Mouse (Mus musculus) forebrain, postnatal 0 days (tissue): Measurements from ENCODE around the gene Ndufa4l2. TPM values are rescaled to one million over a fixed set of nuclear protein-coding genes. Genes with fewer than 3 reads are reported as not detected.

Source experiments
- ATAC-seq: fragments of 200-750 bp; cut with Nextera tagmentation; 2 replicates; pipeline ENCODE4 v1.8.0; 2017; ENCODE audit warnings: mild to moderate bottlenecking, moderate library complexity
- DNase-seq: peaks from one replicate; pipeline ENCODE4 v3.0.0-alpha.2; 2015
- H3K27ac ChIP-seq: fragments of 300-500 bp; sonication (generic); 2 replicates; pipeline ENCODE4 v1.5.1; 2014; ENCODE audit warnings: low read depth, mild to moderate bottlenecking, antibody characterized with exemption, low read length, moderate library complexity, mixed read lengths
- H3K27me3 ChIP-seq: fragments of 300-500 bp; sonication (generic); 2 replicates; pipeline ENCODE4 v1.6.1; 2014; ENCODE audit warnings: mild to moderate bottlenecking, low read length, mixed read lengths; ENCODE audit not compliant: insufficient read depth
- H3K36me3 ChIP-seq: fragments of 300-500 bp; sonication (generic); 2 replicates; pipeline ENCODE4 v1.6.1; 2014; ENCODE audit warnings: mild to moderate bottlenecking, moderate library complexity; ENCODE audit not compliant: insufficient read depth
- H3K4me1 ChIP-seq: fragments of 300-500 bp; sonication (generic); 2 replicates; pipeline ENCODE4 v1.6.1; 2014; ENCODE audit warnings: antibody characterized with exemption; ENCODE audit not compliant: insufficient read depth
- H3K4me2 ChIP-seq: fragments of 300-500 bp; sonication (generic); 2 replicates; pipeline ENCODE4 v1.6.1; 2014; ENCODE audit warnings: low read depth, mild to moderate bottlenecking, moderate library complexity
- H3K4me3 ChIP-seq: fragments of 300-500 bp; sonication (generic); 2 replicates; pipeline ENCODE4 v1.5.1; 2014; ENCODE audit warnings: low read depth, low read length, mixed read lengths
- H3K9ac ChIP-seq: fragments of 300-500 bp; sonication (generic); 2 replicates; pipeline ENCODE4 v1.6.1; 2014; ENCODE audit warnings: mild to moderate bottlenecking
- H3K9me3 ChIP-seq: fragments of 300-500 bp; sonication (generic); 2 replicates; pipeline ENCODE4 v1.6.1; 2016; ENCODE audit warnings: low read length
- CTCF ChIP-seq: sonication (generic); IDR thresholded peaks from 2 replicates; pipeline ENCODE4 v1.5.1; 2016; ENCODE audit warnings: antibody characterized with exemption, control low read depth, low read depth
- WGBS: fragments of 180-500 bp; shearing (Covaris S2); extraction: QIAGEN DNeasy Blood & Tissue Kit; methylation state at CpG from one replicate; pipeline ENCODE4 v1.1.7; 2014; 5-methylcytosine and 5-hydroxymethylcytosine counted together
- polyA plus RNA-seq: library from polyadenylated mRNA; unstranded; fragments of >200 nt; fragmentation: Nextera tagmentation; extraction: Ambion mirVana; gene quantifications from 2 replicates; pipeline ENCODE4 v1.2.1, GENCODE M21; 2015
- total RNA-seq: library from RNA; depleted of rRNA; stranded (reverse); fragments of >200 nt; gene quantifications from 2 replicates; pipeline ENCODE4 v1.2.3, GENCODE M21; 2014

Ndufa4l2 gene
- total and polyA plus RNA-seq, 2 experiments from 2014 or later = 15.5 TPM

DNA sequence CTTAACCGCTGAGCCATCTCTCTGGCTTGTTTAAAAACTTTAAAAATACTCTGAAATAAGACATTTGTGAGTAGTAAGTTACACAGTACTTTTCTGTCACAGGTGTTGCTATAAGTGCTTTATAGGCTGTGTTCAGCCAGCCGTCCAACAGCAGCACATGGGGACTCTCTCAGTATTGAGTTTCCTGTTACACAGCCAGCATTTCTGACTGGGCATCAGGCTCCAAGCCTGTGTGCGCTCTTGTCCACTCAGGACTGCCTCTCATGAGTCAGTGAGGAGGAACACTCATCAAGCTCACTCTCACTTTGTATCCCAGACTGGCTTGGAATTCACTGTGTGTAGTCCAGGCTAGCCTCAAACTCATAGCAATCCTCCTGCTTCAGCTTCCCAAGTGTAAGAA lies 18.6 kb upstream of the Ndufa4l2 start:
- Histone ChIP-seq H3K4me2 (no peak overlapping the region), H3K9me3 (no peaks in the 10 kb centered on the region), H3K4me1 (no peaks in the 10 kb centered on the region), H3K4me3 (no peak overlapping the region), H3K9ac (no peak overlapping the region), H3K36me3 (peaks cover 86% of the 10 kb centered on the region), H3K27ac (no peak overlapping the region), H3K27me3 (no peaks in the 10 kb centered on the region)
- ATAC-seq = no peak
- no peak for TF ChIP-seq CTCF
- DNase-seq = no peak
- 97% methylated on average over 3 of the region's 3 CpGs for WGBS

DNA sequence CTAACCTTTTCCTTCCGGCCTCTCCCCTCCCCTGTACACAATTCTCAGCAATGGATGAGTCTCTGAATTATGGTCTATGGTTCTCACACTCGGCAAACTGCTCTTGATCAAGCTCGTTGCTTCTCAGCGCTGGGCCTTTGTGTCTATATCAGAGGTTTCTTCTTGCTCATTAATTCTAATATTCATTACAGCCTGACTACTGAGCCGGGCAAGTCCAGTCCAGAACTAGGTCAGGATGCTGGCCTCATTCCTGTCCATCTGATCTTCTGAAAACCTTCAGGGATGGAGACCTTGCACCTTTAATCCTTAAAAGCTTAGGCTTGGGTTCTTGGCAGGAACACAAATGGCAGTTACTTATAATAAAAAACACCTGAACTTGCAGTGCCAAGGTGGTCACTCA lies 15.3 kb upstream of the Ndufa4l2 start:
- 68% methylated on average over 5 of the region's 5 CpGs for WGBS
- no peak overlapping the region for H3K4me3 ChIP-seq
- H3K4me2 ChIP-seq = no peak overlapping the region
- TF ChIP-seq CTCF = no peak
- H3K9me3 ChIP-seq = no peaks in the 10 kb centered on the region
- no peaks in the 10 kb centered on the region for H3K27me3 ChIP-seq
- no peak overlapping the region for H3K27ac ChIP-seq
- peaks cover 63% of the 10 kb centered on the region for H3K36me3 ChIP-seq
- H3K9ac ChIP-seq = no peak overlapping the region
- no peak for ATAC-seq
- DNase-seq = no peak
- H3K4me1 ChIP-seq = no peaks in the 10 kb centered on the region

DNA sequence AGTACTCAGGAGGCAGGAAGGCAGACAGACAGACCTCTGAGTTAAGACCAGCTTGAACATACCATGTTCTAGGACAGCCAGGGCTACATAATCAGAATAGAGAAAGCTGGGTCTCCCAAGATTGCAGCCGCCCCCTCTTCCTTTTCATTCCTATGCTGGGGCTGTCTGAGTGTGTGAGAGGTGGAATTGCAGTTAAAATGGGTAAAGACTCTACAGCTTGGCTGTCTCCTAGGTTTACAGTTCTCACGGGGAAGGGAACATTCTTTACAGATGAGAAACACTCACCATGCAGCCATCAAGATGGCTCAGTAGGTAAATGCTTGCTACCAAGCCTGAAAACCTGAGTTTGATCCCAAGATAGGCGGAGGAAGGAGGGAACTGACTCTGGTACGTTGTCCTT lies 14.7 kb upstream of the Ndufa4l2 start:
- Histone ChIP-seq H3K4me2 (no peak overlapping the region), H3K4me1 (no peaks in the 10 kb centered on the region), H3K9me3 (no peaks in the 10 kb centered on the region), H3K27me3 (no peaks in the 10 kb centered on the region), H3K27ac (no peak overlapping the region), H3K9ac (no peak overlapping the region), H3K4me3 (no peak overlapping the region), H3K36me3 (peaks cover 57% of the 10 kb centered on the region)
- no peak for TF ChIP-seq CTCF
- ATAC-seq (no peak), DNase-seq (no peak)
- 91% methylated on average over 4 of the region's 4 CpGs for WGBS

DNA sequence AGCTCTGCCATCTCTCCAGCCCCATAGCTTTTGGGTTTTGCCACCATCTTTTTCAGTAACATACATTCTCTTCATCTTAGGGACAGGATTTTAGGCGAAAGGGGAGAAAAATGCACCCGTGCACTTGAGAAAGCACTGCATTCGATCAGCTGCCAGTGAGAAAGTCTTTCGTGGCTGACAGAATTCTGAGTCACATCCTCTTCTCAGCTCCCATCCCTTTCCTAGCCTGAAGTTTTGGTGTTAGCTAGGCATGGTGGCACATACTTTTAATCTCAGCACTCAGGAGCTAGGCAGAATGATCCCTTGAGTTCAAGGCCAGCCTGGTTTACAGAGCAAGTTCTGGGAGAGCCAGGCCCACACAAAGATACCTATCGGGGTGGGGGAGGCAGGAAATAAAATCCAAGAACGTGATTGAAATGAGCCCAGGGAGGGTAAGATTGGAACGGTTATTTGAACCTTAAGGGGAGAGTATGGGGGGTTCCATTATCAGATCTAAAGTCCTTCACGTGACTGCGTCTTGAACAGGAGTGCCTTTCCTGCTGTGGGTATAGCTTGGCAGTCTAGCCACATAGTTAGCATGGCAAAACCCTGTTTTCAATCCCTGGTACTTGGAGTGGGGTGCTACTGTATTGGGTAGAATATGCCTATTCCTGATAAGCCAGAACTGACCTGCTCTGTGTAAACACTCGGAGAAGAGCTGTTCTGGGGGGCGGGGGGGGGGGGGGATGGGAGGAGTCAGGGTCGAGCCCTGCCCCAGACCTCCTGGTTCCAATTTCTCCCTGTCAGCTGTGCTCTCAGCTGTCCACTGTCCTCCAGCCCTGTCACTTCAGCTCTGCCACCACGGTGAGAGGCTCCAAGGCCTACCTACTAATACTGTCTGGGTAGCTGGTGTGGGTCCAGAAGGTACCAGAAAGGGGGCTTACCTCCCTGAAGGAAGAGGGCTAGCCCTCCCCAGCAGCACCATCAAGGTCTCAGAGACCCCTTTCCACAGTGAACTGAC lies 13.6 kb upstream of the Ndufa4l2 start, which contains the start of gene Stac3:
Gene Stac3, plus strand, starts transcription at position 793 of the 1,000 bp plus-strand sequence.
- H3K27ac ChIP-seq = no peak within 1 kb of the TSS

DNA sequence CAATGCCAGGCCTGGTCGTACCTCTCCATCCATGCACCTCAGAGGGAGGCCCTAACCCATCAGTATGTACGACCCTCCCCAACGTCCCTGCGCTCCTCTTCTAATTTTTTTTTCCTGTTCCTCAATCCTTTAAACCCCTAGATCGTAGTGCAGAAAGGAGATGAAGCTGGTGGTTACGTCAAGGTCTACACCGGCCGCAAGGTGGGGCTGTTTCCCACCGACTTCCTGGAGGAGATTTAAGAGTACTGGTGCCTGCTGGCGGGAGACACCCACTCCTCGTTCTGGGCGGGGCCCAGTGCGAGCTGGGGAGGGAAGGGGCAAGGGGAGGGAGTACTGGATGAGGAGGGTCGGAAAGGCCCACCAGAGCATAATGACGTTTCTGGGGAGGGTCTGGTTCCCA lies 6.5 kb upstream of the Ndufa4l2 start:
- H3K27ac ChIP-seq = no peak overlapping the region
- peak; percentile 81 for DNase-seq
- no peaks in the 10 kb centered on the region for H3K27me3 ChIP-seq
- H3K4me1 ChIP-seq = peaks cover 30% of the 10 kb centered on the region
- no peak overlapping the region for H3K4me3 ChIP-seq
- H3K9me3 ChIP-seq = no peaks in the 10 kb centered on the region
- peak; percentile 79 for TF ChIP-seq CTCF
- 4% methylated on average over 15 of the region's 15 CpGs for WGBS
- no peak overlapping the region for H3K9ac ChIP-seq
- H3K36me3 ChIP-seq = peaks cover 3% of the 10 kb centered on the region
- ATAC-seq = no peak
- peak overlapping the region; percentile 83 for H3K4me2 ChIP-seq

More for the DNA sequence above, 13.6 kb upstream of the Ndufa4l2 start, which contains the start of gene Stac3:
- WGBS = 78% methylated on average over 13 of the region's 13 CpGs
- Histone ChIP-seq H3K4me1 (no peaks in the 10 kb centered on the region), H3K27me3 (no peaks in the 10 kb centered on the region), H3K9ac (no peak within 1 kb of the TSS), H3K9me3 (no peaks in the 10 kb centered on the region), H3K4me2 (no peak within 1 kb of the TSS), H3K36me3 (peaks cover 49% of the 10 kb centered on the region), H3K4me3 (no peak within 1 kb of the TSS)
- TF ChIP-seq CTCF = no peak
- no peak for DNase-seq
- ATAC-seq = no peak

DNA sequence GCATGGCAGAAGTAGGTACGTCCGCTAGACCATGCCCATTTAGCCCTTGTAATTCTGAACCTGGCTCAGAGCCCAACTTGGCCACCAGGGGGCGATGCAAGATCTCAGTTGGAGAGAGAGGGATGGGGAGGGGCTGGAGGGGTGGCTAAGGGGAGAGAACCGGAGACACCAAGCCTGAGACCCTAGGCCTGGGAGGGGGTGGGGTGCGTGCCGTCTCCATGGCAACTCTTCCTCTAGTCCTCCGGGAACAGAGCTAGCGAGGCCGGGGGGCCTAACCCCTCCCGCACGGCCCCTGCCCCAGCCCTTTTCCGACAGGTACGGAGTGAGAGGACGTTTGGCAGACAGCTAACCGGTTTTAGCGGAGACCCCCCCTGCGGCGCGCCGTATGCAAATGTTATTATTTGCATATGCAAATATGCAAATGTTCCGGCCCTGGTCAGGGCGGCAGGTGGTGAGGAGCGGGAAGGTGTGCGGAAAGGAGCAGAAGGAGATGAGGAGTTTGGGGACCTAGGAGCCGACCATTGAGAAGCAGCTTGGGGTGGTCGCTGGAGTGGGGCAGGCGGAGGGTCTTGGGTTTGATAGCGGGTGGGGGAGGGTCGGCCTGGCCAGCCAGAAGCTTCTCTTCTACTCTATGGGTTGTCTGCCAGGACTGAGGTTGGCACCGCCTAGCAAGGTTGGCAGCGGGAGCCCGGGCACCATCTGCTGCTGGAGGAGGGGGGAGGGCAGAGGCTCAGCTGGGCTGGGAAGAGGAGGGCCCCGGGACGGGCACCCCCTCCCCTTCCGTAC lies 5.5 kb upstream of the Ndufa4l2 start:
- peak overlapping the region; percentile 92 for H3K27ac ChIP-seq
- peak; percentile 96 for TF ChIP-seq CTCF
- H3K4me2 ChIP-seq = peak overlapping the region; percentile 83
- H3K9me3 ChIP-seq = no peaks in the 10 kb centered on the region
- H3K36me3 ChIP-seq = no peaks in the 10 kb centered on the region; the same call in 1 of the 2 replicates
- peak overlapping the region; percentile 43 for H3K4me3 ChIP-seq
- ATAC-seq (peak; percentile 65), DNase-seq (peak; percentile 95)
- WGBS = under 1% methylated on average over 35 of the region's 35 CpGs
- H3K4me1 ChIP-seq = peaks cover 38% of the 10 kb centered on the region
- peak overlapping the region; percentile 59 for H3K9ac ChIP-seq
- no peaks in the 10 kb centered on the region for H3K27me3 ChIP-seq
